Mouse (Mus musculus) C2C12 (cell line): Measurements from ENCODE around the gene Slc39a5. TPM values are rescaled to one million over a fixed set of nuclear protein-coding genes. Genes with fewer than 3 reads are reported as not detected.

Experiments used
- H3K27me3 ChIP-seq: one replicate; pipeline ENCODE4 v1.6.1; 2011; ENCODE audit not compliant: control insufficient read depth, insufficient read depth, insufficient read length
- H3K36me3 ChIP-seq: one replicate; pipeline ENCODE4 v1.6.1; 2011; ENCODE audit not compliant: control insufficient read depth, insufficient read depth
- H3K4me3 ChIP-seq: one replicate; pipeline ENCODE4 v1.5.1; 2011; ENCODE audit warnings: mild to moderate bottlenecking, control low read depth; ENCODE audit not compliant: poor library complexity, insufficient read depth, severe bottlenecking
- H3K79me2 ChIP-seq: one replicate; pipeline ENCODE4 v1.6.1; 2011; ENCODE audit not compliant: control insufficient read depth, insufficient read depth
- H3K79me3 ChIP-seq: one replicate; pipeline ENCODE4 v1.6.1; 2011; ENCODE audit warnings: low read depth, control low read depth
- H3ac ChIP-seq: one replicate; pipeline ENCODE3; 2011; ENCODE audit warnings: low read depth; ENCODE audit not compliant: control insufficient read depth, insufficient read length
- CEBPB ChIP-seq: IDR thresholded peaks from one replicate; pipeline ENCODE4 v1.6.1; 2011; ENCODE audit warnings: low read depth, mild to moderate bottlenecking, control low read depth, moderate library complexity
- CTCF ChIP-seq: IDR thresholded peaks from one replicate; pipeline ENCODE4 v1.5.1; 2011; ENCODE audit not compliant: control insufficient read depth, insufficient read depth, insufficient read length
- FOSL1 ChIP-seq: IDR thresholded peaks from one replicate; pipeline ENCODE4 v1.8.0; 2011; ENCODE audit warnings: mild to moderate bottlenecking, low read length; ENCODE audit not compliant: poor library complexity, insufficient read depth, severe bottlenecking
- MAX ChIP-seq: IDR thresholded peaks from one replicate; pipeline ENCODE4 v1.6.1; 2011; ENCODE audit warnings: mild to moderate bottlenecking, control low read depth
- MYOD1 ChIP-seq: IDR thresholded peaks from one replicate; pipeline ENCODE4 v1.6.1; 2011; ENCODE audit warnings: low read depth; ENCODE audit not compliant: control insufficient read depth, insufficient read length
- MYOG ChIP-seq: IDR thresholded peaks from one replicate; pipeline ENCODE4 v1.6.1; 2011; ENCODE audit not compliant: control insufficient read depth, insufficient read length; ENCODE audit errors: extremely low read depth
- USF1 ChIP-seq: IDR thresholded peaks from one replicate; pipeline ENCODE4 v1.6.1; 2011; ENCODE audit warnings: low read depth, mild to moderate bottlenecking, control low read depth, moderate library complexity
- polyA plus RNA-seq: library from polyadenylated mRNA; unstranded; fragments of >200 nt; fragmentation: generic; extraction: Trizol; gene quantifications from one replicate; pipeline ENCODE4 v1.2.1, GENCODE M21; 2012; ENCODE audit warnings: missing spikeins

The Slc39a5 gene
- polyA plus RNA-seq, 1 experiment: not detected

- no peak overlapping the region for H3K4me3 ChIP-seq
- no peak overlapping the region for H3ac ChIP-seq
- H3K27me3 ChIP-seq: no peaks in the 10 kb centered on the region
- no peak for TF ChIP-seq CTCF
- TF ChIP-seq CEBPB: no peak
- no peak for TF ChIP-seq MYOG
- no peak for TF ChIP-seq MYOD1
- no peak for TF ChIP-seq FOSL1
- no peak for TF ChIP-seq MAX
- TF ChIP-seq USF1: no peak
- peaks cover 31% of the 10 kb centered on the region for H3K36me3 ChIP-seq
- H3K79me3 ChIP-seq: no peaks in the 10 kb centered on the region
- H3K79me2 ChIP-seq: no peaks in the 10 kb centered on the region
Measured at GRCm38 (mm10) chr10:128397466-128397865, 3.6 kb downstream of the Slc39a5 start.

GRCm38 (mm10) chr10:128396716-128397264 lies 4.2 kb downstream of the Slc39a5 start:
- TF ChIP-seq CTCF (no peak), USF1 (no peak), MYOG (no peak), MAX (no peak), MYOD1 (no peak), CEBPB (no peak), FOSL1 (no peak)
- Histone ChIP-seq H3ac (no peak overlapping the region), H3K27me3 (no peaks in the 10 kb centered on the region), H3K79me2 (no peaks in the 10 kb centered on the region), H3K79me3 (no peaks in the 10 kb centered on the region), H3K4me3 (no peak overlapping the region), H3K36me3 (peaks cover 38% of the 10 kb centered on the region)

- H3K36me3 ChIP-seq: peaks cover 45% of the 10 kb centered on the region
- no peaks in the 10 kb centered on the region for H3K27me3 ChIP-seq
Measured at GRCm38 (mm10) chr10:128396017-128396673, 4.9 kb downstream of the Slc39a5 start.

GRCm38 (mm10) chr10:128391850-128392249 lies 9.2 kb downstream of the Slc39a5 start:
- no peak for TF ChIP-seq MAX
- Histone ChIP-seq H3K27me3 (no peaks in the 10 kb centered on the region), H3ac (no peak overlapping the region), H3K4me3 (no peak overlapping the region), H3K79me2 (no peaks in the 10 kb centered on the region), H3K36me3 (peaks cover 85% of the 10 kb centered on the region), H3K79me3 (peaks cover 2% of the 10 kb centered on the region)

More at GRCm38 (mm10) chr10:128396017-128396673, 4.9 kb downstream of the Slc39a5 start:
- TF ChIP-seq MAX: no peak
- TF ChIP-seq CTCF: no peak
- no peak for TF ChIP-seq CEBPB
- TF ChIP-seq FOSL1: no peak
- TF ChIP-seq USF1: no peak
- no peak for TF ChIP-seq MYOD1
- no peak for TF ChIP-seq MYOG
- Histone ChIP-seq H3ac (no peak overlapping the region), H3K79me2 (no peaks in the 10 kb centered on the region), H3K79me3 (no peaks in the 10 kb centered on the region), H3K4me3 (no peak overlapping the region)

- Histone ChIP-seq H3K79me3 (peaks cover 2% of the 10 kb centered on the region), H3K4me3 (no peak overlapping the region), H3K79me2 (no peaks in the 10 kb centered on the region), H3K36me3 (peaks cover 87% of the 10 kb centered on the region), H3ac (no peak overlapping the region), H3K27me3 (no peaks in the 10 kb centered on the region)
- TF ChIP-seq MAX (no peak), USF1 (no peak), CTCF (no peak), FOSL1 (no peak), MYOD1 (no peak), CEBPB (no peak), MYOG (no peak)
Measured at GRCm38 (mm10) chr10:128390366-128390765, 10.7 kb downstream of the Slc39a5 start.

GRCm38 (mm10) chr10:128389570-128389969 lies 11.5 kb downstream of the Slc39a5 start:
- TF ChIP-seq CTCF: no peak
- no peak for TF ChIP-seq CEBPB
- TF ChIP-seq FOSL1: no peak
- no peak for TF ChIP-seq MAX
- TF ChIP-seq MYOD1: no peak
- TF ChIP-seq MYOG: no peak
- TF ChIP-seq USF1: no peak
- Histone ChIP-seq H3K4me3 (no peak overlapping the region), H3K36me3 (peaks cover 89% of the 10 kb centered on the region), H3K79me3 (peaks cover 3% of the 10 kb centered on the region), H3K79me2 (no peaks in the 10 kb centered on the region), H3ac (no peak overlapping the region), H3K27me3 (no peaks in the 10 kb centered on the region)
